In the genomic region with DNA sequence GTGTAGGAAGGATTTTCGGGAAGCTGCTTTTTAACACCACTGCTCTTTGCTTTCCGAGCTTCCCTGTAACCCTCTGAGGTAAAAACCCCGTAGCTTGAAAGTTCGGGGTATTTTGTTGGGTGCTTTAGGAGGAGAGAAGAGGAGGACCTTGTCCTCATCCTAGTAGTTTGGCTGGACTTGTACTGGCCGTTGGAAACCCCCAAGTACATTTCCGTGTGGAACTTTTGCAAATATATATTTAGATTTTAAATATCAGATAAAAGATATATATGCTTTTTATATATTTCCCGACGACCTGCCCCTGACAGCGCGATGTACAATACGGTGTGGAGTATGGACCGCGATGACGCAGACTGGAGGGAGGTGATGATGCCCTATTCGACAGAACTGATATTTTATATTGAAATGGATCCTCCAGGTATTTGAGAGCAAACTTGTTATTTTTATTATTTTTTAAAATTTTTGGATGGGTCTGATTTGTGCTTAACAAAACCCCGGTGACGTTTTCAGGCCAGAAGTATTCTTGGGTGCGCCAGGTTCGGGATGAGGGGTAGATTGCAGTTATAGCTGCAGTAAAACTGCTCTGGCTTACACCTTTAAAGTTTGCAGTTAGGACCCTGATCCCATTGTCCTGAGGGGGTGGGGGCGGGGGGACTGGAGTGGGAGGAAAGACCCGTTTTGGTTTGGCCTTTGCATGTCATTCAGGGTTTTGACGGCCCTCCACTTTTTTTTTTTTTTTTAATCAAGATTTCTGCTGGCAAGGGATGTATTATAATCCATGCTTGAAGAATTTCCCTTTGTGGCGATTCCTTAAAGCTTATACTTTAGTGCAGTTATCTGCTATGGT, we compare ENCODE assay signal across 8 mouse cellular contexts. TPM values are rescaled to one million over a fixed set of nuclear protein-coding genes. Genes with fewer than 3 reads are reported as not detected.
DNase-seq lines count a peak whose midpoint lies in the region; ATAC-seq lines count a peak whose summit lies in the region.

No protein-coding gene starts in this region.

- peaks cover 19% of the 10 kb centered on the region for H3K4me1 ChIP-seq in embryonic facial prominence, embryonic 10.5 days
- peaks cover 19% of the 10 kb centered on the region for H3K4me1 ChIP-seq in hindbrain, embryonic 10.5 days (replicated peaks)
- H3K4me1 ChIP-seq in midbrain, embryonic 14.5 days (ENCODE audit: control insufficient read depth, insufficient read depth, low read length) = peaks cover 14% of the 10 kb centered on the region

- H3K27ac ChIP-seq in embryonic facial prominence, embryonic 10.5 days (replicated peaks) = peak overlapping the region; percentile 99
- H3K27ac ChIP-seq in hindbrain, embryonic 10.5 days = peak overlapping the region; percentile 99
- H3K27ac ChIP-seq in midbrain, embryonic 14.5 days (replicated peaks; ENCODE audit: low read depth, low read length) = peak overlapping the region; percentile 100

- peak overlapping the region; percentile 75 for H3K4me3 ChIP-seq in embryonic facial prominence, embryonic 10.5 days
- peak overlapping the region; percentile 65 for H3K4me3 ChIP-seq in hindbrain, embryonic 10.5 days
- peak overlapping the region; percentile 52 for H3K4me3 ChIP-seq in midbrain, embryonic 14.5 days (replicated peaks; ENCODE audit: low read depth, low read length)

- 0 out of 2 replicates have a peak, but pooled peaks cover 2% of the 10 kb centered on the region for H3K36me3 ChIP-seq in embryonic facial prominence, embryonic 10.5 days (replicated peaks)
- no peaks in the 10 kb centered on the region for H3K36me3 ChIP-seq in hindbrain, embryonic 10.5 days
- H3K36me3 ChIP-seq in midbrain, embryonic 14.5 days (ENCODE audit: control insufficient read depth, insufficient read depth, low read length) = no peaks in the 10 kb centered on the region

- H3K9ac ChIP-seq in midbrain, embryonic 14.5 days (replicated peaks; ENCODE audit: low read length) = peak overlapping the region; percentile 93

- under 1% methylated on average over 23 of the region's 23 CpGs for WGBS in embryonic facial prominence, embryonic 10.5 days
- WGBS in hindbrain, embryonic 10.5 days = under 1% methylated on average over 23 of the region's 23 CpGs
- WGBS in midbrain, embryonic 14.5 days = under 1% methylated on average over 23 of the region's 23 CpGs

- peak overlapping the region; percentile 59 for H3K4me2 ChIP-seq in midbrain, embryonic 14.5 days (ENCODE audit: low read length)

- no peaks in the 10 kb centered on the region for H3K9me3 ChIP-seq in embryonic facial prominence, embryonic 10.5 days
- no peaks in the 10 kb centered on the region for H3K9me3 ChIP-seq in hindbrain, embryonic 10.5 days
- no peaks in the 10 kb centered on the region for H3K9me3 ChIP-seq in midbrain, embryonic 14.5 days (ENCODE audit: control insufficient read depth, low read length)

- no peaks in the 10 kb centered on the region for H3K27me3 ChIP-seq in embryonic facial prominence, embryonic 10.5 days (replicated peaks; ENCODE audit: low read depth, poor library complexity, severe bottlenecking)
- no peaks in the 10 kb centered on the region for H3K27me3 ChIP-seq in hindbrain, embryonic 10.5 days (ENCODE audit: insufficient read depth, poor library complexity, severe bottlenecking)
- no peaks in the 10 kb centered on the region for H3K27me3 ChIP-seq in midbrain, embryonic 14.5 days (ENCODE audit: control insufficient read depth, insufficient read depth, low read length)

- no peak for ATAC-seq in midbrain, embryonic 14.5 days (ENCODE audit: low FRiP score, low TSS enrichment)

- intact Hi-C loops in left cerebral cortex, postnatal 25 days (cut with DNase I) = loop anchor here (1.0 to 5.0 kb wide), 3 partner anchors 46 to 335 kb away; a partner anchor contains a TSS

- peak; percentile 16 for DNase-seq in layer of hippocampus, adult 11-12 months (ENCODE audit: low spot score)
- DNase-seq in layer of hippocampus, adult 9-11 months = no peak
- DNase-seq in adrenal gland, adult 8-10 months = peak; percentile 6
- peak; percentile 67 for DNase-seq in embryonic facial prominence, embryonic 10.5 days (ENCODE audit: low spot score)
- DNase-seq in hindbrain, embryonic 10.5 days (ENCODE audit: low spot score) = peak; percentile 67
- peak; percentile 34 to 37 for DNase-seq in left cerebral cortex, postnatal 25 days (ENCODE audit: low spot score in 2 of 2)
- peak; percentile 68 for DNase-seq in midbrain, embryonic 14.5 days
- DNase-seq in thymus, postnatal 36 days = peak; percentile 18 to 29

RNA-seq across cellular contexts. Expression of a gene that starts 0.8 kb away (rescaled TPM):
- total RNA-seq in adrenal gland, adult 8-10 months (2022) = 10 to 100 TPM; 21.5 to 41.2 (median 31.1) TPM
- 43.7 and 45.7 TPM in 2 replicates for polyA plus RNA-seq in embryonic facial prominence, embryonic 10.5 days (2016; fragmentation: Nextera tagmentation; extraction: Ambion mirVana)
- 49.2 and 57.3 TPM in 2 replicates for polyA plus RNA-seq in hindbrain, embryonic 10.5 days (2016; fragmentation: Nextera tagmentation; extraction: Ambion mirVana)
- 10 to 100 TPM; 37.7 to 44.0 TPM for total RNA-seq in left cerebral cortex, postnatal 25 days (2021)
- 86.4 and 115 TPM in 2 replicates for polyA plus RNA-seq in midbrain, embryonic 14.5 days (2014; fragmentation: Nextera tagmentation; extraction: Ambion mirVana)

RNA-seq across cellular contexts. Expression of a gene that starts 49.0 kb away (rescaled TPM):
- total RNA-seq in adrenal gland, adult 8-10 months (2022) = not detected
- not detected in 2 replicates for polyA plus RNA-seq in embryonic facial prominence, embryonic 10.5 days (2016; fragmentation: Nextera tagmentation; extraction: Ambion mirVana)
- polyA plus RNA-seq in hindbrain, embryonic 10.5 days (2016; fragmentation: Nextera tagmentation; extraction: Ambion mirVana) = not detected in 2 replicates
- total RNA-seq in left cerebral cortex, postnatal 25 days (2021) = not detected
- not detected in 2 replicates for polyA plus RNA-seq in midbrain, embryonic 14.5 days (2014; fragmentation: Nextera tagmentation; extraction: Ambion mirVana)

RNA-seq across cellular contexts. Expression of a gene that starts 49.0 kb away (rescaled TPM):
- not detected for total RNA-seq in adrenal gland, adult 8-10 months (2022)
- polyA plus RNA-seq in embryonic facial prominence, embryonic 10.5 days (2016; fragmentation: Nextera tagmentation; extraction: Ambion mirVana) = not detected in 2 replicates
- not detected in 2 replicates for polyA plus RNA-seq in hindbrain, embryonic 10.5 days (2016; fragmentation: Nextera tagmentation; extraction: Ambion mirVana)
- not detected for total RNA-seq in left cerebral cortex, postnatal 25 days (2021)
- not detected in 2 replicates for polyA plus RNA-seq in midbrain, embryonic 14.5 days (2014; fragmentation: Nextera tagmentation; extraction: Ambion mirVana)

RNA-seq across cellular contexts. Expression of a gene that starts 54.8 kb away (rescaled TPM):
- total RNA-seq in adrenal gland, adult 8-10 months (2022) = not detected
- polyA plus RNA-seq in embryonic facial prominence, embryonic 10.5 days (2016; fragmentation: Nextera tagmentation; extraction: Ambion mirVana) = 0.11 and 0.24 TPM in 2 replicates
- 0.26 TPM in 1 of 2 replicates, not detected in the other for polyA plus RNA-seq in hindbrain, embryonic 10.5 days (2016; fragmentation: Nextera tagmentation; extraction: Ambion mirVana)
- under 1 TPM; 0.23 to 0.27 TPM for total RNA-seq in left cerebral cortex, postnatal 25 days (2021)
- polyA plus RNA-seq in midbrain, embryonic 14.5 days (2014; fragmentation: Nextera tagmentation; extraction: Ambion mirVana) = 0.11 and 0.18 TPM in 2 replicates
